Mouse (Mus musculus): ENCODE results near the gene C2cd2.

DNA sequence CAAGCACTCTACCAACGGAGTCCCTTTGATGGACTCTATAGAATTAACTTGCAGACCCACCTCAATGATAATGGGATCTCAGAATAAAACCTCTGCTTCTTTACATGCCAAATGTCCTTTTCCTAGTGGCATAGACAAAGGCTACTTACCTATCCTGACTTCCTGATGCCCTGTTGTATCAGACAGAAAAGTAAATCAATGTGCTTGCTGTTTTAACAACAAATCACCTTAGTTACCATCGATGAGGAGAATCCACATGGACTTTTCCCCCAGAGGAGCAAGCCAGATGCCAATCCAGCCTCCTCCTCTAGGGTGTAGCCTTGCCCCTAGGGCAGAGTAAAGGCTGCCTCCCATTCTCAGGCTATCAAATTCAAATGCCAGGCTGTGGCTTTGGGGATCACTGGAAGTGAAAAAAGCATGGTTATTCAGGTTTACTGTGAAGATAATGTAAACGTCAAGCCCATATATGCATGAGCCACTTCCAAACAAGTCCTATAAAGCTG lies 21.9 kb downstream of the C2cd2 start:
- TF ChIP-seq CTCF (IDR thresholded peaks at IDR 0.05; ENCODE audit: control insufficient read depth, insufficient read depth, insufficient replicate concordance, low read depth, low read length) (no peak), POLR2A (IDR thresholded peaks at IDR 0.05; ENCODE audit: control insufficient read depth, low read depth, low read length) (no peak)
